Mouse (Mus musculus) adrenal gland, postnatal 36 days (tissue): ENCODE data around the gene Setd6. TPM values are rescaled to one million over a fixed set of nuclear protein-coding genes. Genes with fewer than 3 reads are reported as not detected.

Experiments
- DNase-seq, 2 experiments: peaks; one replicate each; pipeline ENCODE4 v3.0.0; 2021; ENCODE audit warnings: mixed read lengths in 1 of 2
- long read RNA-seq, 2 experiments: library from polyadenylated mRNA; stranded (forward); transcript quantifications; one replicate each; pipeline ENCODE4 v2.0.0; 2021; ENCODE audit warnings: borderline sequencing depth in 2 of 2
- total RNA-seq, 2 experiments: library from RNA; stranded (reverse); gene quantifications; 2 replicates each; pipeline ENCODE4 v1.2.3; 2021

The Setd6 gene
- 10 to 100 TPM; 30.1 to 35.5 TPM for total RNA-seq
- long read RNA-seq, experiment 1, transcript Setd6-201 (7 exons, 1,707 nt), result major isoform, 56 of 77 reads
- long read RNA-seq, experiment 1, partial matches to known transcripts, result 6 of 77 reads
- long read RNA-seq, experiment 1, other reads (novel, unspliced or antisense), result 14 of 77 reads
- long read RNA-seq, experiment 2, transcript Setd6-201 (7 exons, 1,707 nt), result major isoform, 9 of 13 reads
- long read RNA-seq, experiment 2, partial matches to known transcripts, result 0 of 13 reads
- long read RNA-seq, experiment 2, other reads (novel, unspliced or antisense), result 3 of 13 reads

- DNase-seq, result peak; percentile 92 to 95
Measured at GRCm38 (mm10) chr8:95715676-95716531, at the start of gene Setd6. Gene Setd6 (plus strand): TSS chr8:95715881.

GRCm38 (mm10) chr8:95668163-95668958 lies 47.3 kb upstream of the Setd6 start:
- DNase-seq, result no peak

- DNase-seq, result no peak
Measured at GRCm38 (mm10) chr8:95669967-95670366, 45.7 kb upstream of the Setd6 start.

GRCm38 (mm10) chr8:95671861-95672260 lies 43.8 kb upstream of the Setd6 start:
- DNase-seq, result no peak

- peak; percentile 80 to 83 for DNase-seq
Measured at GRCm38 (mm10) chr8:95672811-95673210, 42.9 kb upstream of the Setd6 start.

GRCm38 (mm10) chr8:95676631-95677030 lies 39.0 kb upstream of the Setd6 start, which contains the start of gene Ndrg4:
Gene Ndrg4 (plus strand): TSS chr8:95676980.
- DNase-seq, result no peak

- DNase-seq, result peak; percentile 9 to 31
Measured at GRCm38 (mm10) chr8:95677591-95678023, 38.1 kb upstream of the Setd6 start.

- DNase-seq, result peak; percentile 30 to 33
Measured at GRCm38 (mm10) chr8:95678024-95678611, 37.6 kb upstream of the Setd6 start.

GRCm38 (mm10) chr8:95688073-95688672 lies 27.5 kb upstream of the Setd6 start:
- peak; percentile 46 to 61 for DNase-seq

GRCm38 (mm10) chr8:95690929-95691541 lies 24.6 kb upstream of the Setd6 start:
- DNase-seq, result no peak

- DNase-seq, result no peak
Measured at GRCm38 (mm10) chr8:95694631-95695030, 21.1 kb upstream of the Setd6 start.

GRCm38 (mm10) chr8:95696661-95697060 lies 19.0 kb upstream of the Setd6 start:
- DNase-seq, result no peak

GRCm38 (mm10) chr8:95697128-95697527 lies 18.6 kb upstream of the Setd6 start:
- DNase-seq, result peak; percentile 78 to 84

GRCm38 (mm10) chr8:95698179-95698578 lies 17.5 kb upstream of the Setd6 start:
- no peak for DNase-seq

GRCm38 (mm10) chr8:95700282-95700681 lies 15.4 kb upstream of the Setd6 start:
- DNase-seq, result no peak

- no peak for DNase-seq
Measured at GRCm38 (mm10) chr8:95701809-95702208, 13.9 kb upstream of the Setd6 start.

GRCm38 (mm10) chr8:95702480-95703446 lies 12.9 kb upstream of the Setd6 start:
- peak; percentile 85 to 87 for DNase-seq

GRCm38 (mm10) chr8:95703461-95704260 lies 12.0 kb upstream of the Setd6 start:
- peak in 1 of 2 experiments; percentile 28 for DNase-seq

GRCm38 (mm10) chr8:95704538-95704937 lies 11.1 kb upstream of the Setd6 start:
- no peak for DNase-seq
